Mouse (Mus musculus) embryo, embryonic 9.5 days (tissue): ENCODE results near the gene Prlhr.

ENCODE experiments used
- DNase-seq: peaks from one replicate; pipeline ENCODE4 v3.0.0-alpha.2; 2017; ENCODE audit errors: extremely low spot score

The Prlhr gene

GRCm38 (mm10) chr19:60432347-60433129, 35.6 kb downstream of the Prlhr start:
- DNase-seq = no peak

- peak; percentile 19 for DNase-seq
Measured at GRCm38 (mm10) chr19:60417611-60418010, 50.5 kb downstream of the Prlhr start.
